Mouse (Mus musculus): ENCODE results near the gene Cask. TPM values are rescaled to one million over a fixed set of nuclear protein-coding genes. Genes with fewer than 3 reads are reported as not detected.
"Not testable (repeated sequence)": the region's sequence is repeated elsewhere in the genome, so short reads cannot be mapped to it uniquely, and the experiment has no call there.

Gene Cask
- total RNA-seq (2022): 100 to 1,000 TPM; 102 to 113 (median 107) TPM

DNA sequence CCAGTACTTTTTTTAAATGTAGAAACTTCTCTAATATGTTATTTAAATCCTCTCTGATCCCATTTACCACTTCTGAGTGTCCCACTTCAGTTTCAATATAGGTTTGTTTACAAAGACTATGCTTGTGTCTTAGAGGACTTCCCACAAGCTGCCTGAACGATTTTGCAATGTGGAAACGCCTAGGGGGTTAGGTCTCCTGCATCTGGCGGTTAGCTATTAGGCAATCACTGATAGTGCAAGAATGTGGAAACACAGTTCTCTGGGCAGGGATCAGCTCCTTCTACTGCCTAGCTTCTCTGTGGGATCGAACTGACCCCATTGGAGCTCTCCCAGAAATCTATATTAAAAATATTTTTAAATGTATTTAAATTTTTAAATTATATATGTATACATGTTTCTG is at the start of gene Cask:
Cask (minus strand) TSS at position 83 of the 400 bp plus-strand sequence.
- no peak for DNase-seq (ENCODE audit: low spot score in 2 of 2)

DNA sequence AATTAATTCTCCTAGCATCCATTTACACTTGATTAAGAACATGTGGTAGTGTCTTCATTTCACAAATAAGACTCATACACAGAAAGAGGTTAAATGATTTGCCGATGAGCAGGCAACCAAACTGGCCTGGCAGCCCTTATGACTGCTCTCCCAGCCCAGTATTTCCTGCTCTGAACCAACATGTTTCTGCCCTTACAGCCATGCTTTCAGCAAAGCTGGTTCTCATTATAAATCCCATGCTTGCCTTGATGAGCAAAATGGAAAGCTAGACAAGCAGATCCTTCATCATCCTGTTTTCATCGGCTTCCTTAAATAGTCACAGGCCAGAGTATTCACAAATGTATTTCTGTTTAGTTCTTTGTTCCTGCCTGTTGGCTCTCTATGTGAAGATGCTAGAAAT is 38.8 kb upstream of the Cask start:
- DNase-seq (ENCODE audit: low spot score in 2 of 2): no peak

DNA sequence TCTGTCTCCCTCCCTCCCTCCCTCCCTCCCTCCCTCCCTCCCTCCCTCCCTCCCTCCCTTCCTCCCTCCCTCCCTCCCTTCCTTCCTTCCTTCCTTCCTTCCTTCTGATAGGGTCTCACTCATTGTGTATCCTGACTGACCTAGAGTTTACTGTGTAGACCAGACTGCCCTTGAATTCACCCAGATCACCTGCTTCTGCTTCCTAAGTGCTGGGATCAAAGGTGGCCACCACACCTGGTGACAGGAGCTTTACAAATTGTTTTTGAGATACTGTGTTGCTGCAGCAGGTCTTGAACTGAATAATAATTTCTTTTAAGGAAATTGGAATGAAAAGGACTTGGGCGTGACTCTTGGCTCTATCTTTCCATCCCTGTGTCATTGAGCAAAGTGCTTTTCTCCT is 33.2 kb upstream of the Cask start:
- DNase-seq (ENCODE audit: low spot score in 2 of 2): no peak

DNA sequence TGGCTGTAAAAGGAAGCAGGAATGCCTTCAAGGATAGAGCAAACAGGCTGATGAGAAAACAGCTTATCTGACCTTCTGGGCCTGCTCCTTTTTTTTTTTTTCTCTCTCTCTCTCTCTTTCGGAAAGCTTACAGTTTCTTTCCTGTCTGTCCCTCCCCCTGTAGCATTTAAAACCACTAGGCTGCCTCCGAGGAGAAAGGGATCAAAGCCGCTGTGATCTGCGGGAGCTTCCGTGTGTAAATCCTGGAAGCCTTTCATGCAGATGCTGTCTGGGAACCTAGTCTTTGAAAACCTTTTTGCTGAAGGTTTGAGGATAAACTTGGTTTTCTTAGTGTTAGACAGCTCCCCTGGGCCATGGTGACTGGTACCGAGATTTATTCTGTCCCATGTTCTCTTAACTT is 30.8 kb upstream of the Cask start:
- no peak for DNase-seq (ENCODE audit: low spot score in 2 of 2)

DNA sequence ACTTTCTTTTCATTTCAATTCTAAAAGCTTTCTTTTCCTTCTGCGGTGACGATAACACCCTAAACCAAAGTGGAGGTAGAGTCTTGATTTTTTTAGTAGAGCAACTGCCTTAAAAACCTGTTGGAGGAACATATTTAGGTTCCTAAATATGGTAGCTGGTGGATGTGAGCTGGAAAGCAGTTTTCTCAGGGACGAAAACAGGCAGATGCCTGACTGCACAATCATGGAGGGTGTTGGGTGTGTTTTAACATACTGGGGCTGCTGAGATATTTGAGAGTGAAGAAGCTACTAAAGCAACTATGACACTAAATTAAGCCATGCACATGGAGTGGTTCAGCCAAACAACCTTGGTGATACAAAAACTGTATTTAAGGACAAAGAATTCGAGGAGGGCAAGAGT is 9.0 kb upstream of the Cask start:
- peak in 1 of 2 experiments; percentile 12 for DNase-seq (ENCODE audit: low spot score in 2 of 2)

DNA sequence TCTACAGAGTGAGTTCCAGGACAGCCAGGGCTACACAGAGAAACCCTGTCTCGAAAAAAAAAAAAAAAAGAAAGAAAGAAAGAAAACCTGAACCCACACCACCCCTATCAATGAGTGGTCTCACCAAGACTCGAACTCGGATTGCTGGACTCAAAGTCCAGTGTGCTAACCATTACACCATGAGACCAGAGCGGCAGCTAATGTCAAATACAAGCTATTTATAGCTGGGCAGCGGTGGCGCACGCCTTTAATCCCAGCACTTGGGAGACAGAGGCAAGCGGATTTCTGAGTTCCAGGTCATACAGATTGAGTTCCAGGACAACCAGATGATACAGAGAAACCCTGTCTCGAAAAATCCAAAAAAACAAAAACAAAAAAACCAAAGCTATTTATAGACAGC is 7.9 kb upstream of the Cask start:
- DNase-seq (ENCODE audit: low spot score in 2 of 2): no peak

DNA sequence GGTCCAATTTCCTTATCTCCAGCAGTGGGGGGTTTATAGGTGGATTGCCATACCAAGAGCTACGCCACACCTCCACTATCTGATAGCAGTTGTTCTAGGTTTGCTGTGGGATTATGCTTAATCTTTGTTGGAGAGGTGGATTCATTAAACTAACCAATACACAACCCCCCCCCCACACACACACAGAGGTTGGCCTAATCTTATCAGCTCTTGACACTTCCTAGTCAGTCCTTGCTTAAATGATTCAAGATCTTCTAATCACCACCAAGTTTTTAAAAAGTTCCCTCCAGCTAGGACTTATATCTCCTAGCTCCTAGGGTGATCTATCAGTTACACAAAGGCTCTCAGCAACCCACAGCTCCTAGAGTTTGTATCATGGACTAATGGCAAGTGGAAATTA is 2.7 kb downstream of the Cask start:
- no peak for DNase-seq (ENCODE audit: low spot score in 2 of 2)

DNA sequence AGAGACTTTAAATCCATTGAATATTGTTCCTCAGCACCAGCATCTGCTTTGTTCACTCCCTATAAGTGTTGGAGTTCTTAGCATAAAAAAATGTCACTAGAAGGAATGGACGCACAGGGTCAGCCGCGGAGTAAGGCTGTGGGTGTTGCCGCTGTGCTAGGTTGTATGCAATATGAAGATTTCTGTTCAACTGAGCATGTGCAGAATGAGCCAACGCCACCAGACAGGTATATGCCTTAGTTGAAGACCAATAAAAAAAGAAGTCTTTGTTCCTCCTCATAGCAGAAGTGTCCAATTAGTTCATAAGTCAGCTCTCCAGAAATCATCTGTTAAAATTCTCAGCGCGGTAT is 3.7 kb downstream of the Cask start:
- DNase-seq (ENCODE audit: low spot score in 2 of 2): peak in 1 of 2 experiments; percentile 10

DNA sequence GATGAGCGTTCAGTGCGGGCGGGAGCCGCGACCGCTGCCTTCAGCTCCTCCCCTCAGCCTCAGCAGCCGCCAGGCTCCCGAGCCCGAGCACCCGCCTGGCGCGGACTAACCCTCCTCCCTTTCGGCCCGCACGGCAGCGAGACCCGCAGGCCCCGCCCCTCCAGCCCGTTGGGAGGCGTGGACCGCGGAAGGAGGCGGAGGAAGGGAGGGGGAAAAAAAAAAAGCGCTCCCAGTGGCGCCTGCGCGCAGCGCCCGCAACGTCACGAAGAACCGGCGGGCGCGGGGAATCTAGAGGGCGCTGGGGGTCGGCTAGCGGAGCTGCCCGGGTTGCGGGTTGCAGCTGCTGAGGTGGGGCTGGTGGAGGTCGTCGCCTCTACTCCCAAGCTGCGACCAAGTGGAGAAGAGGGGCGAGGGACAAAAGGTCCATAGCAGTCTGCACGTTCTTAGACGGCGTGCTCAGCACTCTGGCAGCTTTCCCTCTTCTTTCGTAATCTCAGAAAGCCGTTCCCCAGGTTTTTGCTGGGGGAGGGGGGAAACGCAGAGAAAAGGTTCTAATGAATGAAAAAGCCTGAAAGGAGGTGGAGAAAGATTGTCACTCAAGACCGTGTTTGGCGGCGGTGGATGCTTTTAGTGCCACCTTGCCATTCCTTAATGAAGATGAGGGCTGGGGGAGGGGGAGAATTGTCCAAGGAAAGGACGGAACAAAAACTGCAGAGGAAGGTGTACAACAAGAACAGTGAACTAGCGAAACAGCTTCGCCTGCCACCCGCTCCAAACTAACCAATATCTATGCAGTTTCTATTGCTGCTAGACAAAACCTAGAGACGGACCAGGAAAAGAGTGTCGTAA is 4.3 kb downstream of the Cask start:
- peak; percentile 64 to 89 for DNase-seq (ENCODE audit: low spot score in 2 of 2)

DNA sequence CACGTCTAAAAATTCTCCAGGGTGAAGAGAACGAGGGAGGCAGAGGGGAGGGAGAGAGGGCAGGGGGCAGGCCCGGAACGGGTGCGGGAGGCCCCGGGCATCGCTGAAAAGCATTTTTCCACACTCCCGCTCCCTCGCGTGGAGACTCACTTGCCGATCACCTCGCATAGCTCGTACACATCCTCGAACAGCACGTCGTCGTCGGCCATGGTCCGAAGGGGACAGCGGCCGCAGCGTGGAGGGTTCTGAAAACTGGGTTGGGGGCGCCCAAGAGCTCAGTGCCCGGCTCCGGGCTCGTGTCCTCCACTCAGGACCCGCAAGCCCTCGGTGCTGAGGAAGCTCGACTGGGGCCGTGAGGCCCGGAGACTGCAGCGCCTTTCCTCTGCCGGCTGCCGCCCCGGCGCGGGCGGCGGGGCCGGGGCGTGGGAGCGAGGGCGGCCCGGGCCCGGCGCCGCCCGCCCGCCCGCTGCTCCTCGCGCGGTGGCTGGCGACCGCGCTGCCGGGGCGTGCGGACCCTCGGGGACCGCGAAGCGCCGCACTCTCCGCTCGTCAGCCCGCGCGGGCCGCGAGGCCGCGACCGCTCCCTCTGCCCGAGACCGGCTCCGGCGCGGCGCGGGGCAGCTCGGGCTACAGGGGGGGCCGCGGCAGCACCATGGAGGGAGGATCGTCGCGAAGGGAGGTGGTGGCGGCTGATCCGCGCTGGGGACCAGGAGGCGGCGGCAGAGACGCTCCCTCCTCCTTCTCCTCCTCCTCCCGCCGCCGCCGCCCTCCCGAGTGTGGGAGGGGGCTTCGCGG is 5.1 kb downstream of the Cask start:
- peak in 1 of 2 experiments; percentile 27 for DNase-seq (ENCODE audit: low spot score in 2 of 2)

DNA sequence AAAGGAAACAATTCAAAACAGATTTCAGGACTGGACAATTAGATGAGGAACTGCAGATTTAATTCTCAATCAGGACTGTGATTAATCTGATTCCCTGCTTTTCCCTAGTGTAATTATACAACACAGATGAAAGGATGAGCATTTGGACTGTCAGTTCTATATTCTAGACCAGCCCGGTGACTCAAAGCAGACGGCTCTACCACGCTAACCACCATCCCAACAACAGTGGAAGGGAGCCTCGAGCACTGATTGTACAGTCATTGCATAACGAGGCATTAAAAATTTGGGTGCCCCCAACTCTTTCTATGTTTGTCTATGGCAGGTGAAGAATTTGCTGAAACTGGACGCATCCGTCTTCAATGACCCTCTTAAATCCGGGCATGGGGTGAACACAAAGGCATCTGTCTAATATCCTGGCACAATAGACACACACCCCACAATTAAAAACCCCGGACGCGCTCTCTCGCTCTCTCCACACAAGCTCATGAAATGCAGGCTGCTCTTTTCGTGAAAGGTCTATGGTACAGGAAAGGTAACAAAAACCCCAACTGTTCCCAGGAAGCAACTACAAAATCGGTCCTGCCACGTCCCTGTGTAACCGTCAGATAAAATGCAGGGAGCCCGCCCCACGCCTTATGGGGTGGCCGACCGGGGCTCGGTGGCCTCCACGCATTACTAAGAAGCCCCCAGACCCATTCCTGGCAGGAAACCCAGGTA is 5.9 kb downstream of the Cask start:
- DNase-seq (ENCODE audit: low spot score in 2 of 2): peak; percentile 8 to 22

DNA sequence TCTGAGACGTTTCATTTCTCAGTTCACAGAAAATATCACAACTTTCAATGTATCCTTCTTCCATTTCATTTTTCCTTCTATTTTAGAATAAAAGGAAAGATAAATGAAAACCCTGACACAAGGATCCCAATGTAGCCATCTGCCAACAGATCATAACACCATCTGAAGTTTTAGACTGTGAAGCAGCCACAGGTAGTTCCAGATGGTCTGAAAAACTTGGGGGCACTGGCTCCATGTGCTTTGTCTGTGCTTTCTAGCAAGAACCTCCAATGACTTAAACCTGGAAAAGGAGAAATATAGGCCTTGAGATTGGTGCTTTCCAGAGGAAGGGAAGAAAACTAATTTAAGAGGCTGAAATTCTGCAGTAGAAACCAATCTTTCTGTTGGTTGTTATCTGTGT is 28.4 kb downstream of the Cask start:
- peak in 1 of 2 experiments; percentile 10 for DNase-seq (ENCODE audit: low spot score in 2 of 2)

DNA sequence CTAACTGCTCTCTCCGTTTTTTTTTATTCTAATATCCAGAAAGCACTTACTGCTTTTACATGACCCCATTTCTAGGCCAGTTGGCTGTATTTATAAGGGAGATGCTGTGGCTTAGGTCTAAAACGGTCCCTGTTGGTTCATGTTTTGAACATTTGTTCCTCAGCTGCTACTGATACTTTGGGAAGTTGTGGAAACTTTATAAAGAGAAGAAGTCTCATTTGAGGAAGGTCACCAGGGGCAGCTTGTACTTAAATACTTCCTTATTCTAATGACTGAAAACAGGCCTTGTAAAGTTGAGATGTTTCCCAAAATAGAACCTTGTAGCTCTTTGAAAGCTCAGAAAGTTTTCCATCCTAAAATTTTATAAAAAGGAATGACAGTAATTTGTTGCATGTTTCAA is 52.4 kb downstream of the Cask start:
- DNase-seq (ENCODE audit: low spot score in 2 of 2): no peak

DNA sequence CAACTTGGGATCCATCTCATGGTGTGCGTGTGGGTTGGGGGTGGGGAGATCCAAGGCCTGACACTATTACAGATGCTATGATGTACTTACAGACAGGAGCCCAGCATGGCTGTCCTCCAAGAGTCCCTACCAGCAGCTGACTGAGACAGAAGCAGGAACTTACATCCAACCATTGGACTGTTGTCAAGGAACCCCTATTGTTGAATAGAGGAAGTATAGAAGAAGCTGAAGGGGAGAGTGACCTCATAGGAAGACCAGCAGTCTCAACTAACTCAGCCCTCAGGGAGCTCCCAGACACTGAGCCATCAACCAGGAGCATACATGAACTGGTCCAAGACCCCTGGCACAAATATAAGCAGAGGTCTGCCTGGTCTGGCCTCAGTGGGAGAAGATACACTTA is 85.5 kb downstream of the Cask start:
- no peak for DNase-seq (ENCODE audit: low spot score in 2 of 2)

DNA sequence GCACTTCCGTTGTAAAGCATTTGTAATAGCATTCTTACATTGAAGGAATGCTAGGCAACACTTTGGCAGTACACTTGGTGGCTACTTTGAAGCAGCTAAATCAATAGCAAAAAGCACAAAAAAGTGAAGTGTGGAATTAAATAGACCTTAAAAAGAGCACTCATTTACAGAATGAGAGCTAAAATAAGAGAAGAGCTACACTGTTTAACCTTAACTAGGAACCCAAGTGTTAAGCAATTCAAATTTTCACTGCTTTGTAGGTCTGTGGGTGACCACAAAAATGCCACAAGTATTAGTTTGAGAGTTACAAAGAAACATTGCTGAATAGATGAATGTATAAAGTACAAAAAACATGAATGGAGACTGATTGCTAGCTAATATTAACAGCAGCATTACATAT is 86.1 kb downstream of the Cask start:
- no peak for DNase-seq (ENCODE audit: low spot score in 2 of 2)

DNA sequence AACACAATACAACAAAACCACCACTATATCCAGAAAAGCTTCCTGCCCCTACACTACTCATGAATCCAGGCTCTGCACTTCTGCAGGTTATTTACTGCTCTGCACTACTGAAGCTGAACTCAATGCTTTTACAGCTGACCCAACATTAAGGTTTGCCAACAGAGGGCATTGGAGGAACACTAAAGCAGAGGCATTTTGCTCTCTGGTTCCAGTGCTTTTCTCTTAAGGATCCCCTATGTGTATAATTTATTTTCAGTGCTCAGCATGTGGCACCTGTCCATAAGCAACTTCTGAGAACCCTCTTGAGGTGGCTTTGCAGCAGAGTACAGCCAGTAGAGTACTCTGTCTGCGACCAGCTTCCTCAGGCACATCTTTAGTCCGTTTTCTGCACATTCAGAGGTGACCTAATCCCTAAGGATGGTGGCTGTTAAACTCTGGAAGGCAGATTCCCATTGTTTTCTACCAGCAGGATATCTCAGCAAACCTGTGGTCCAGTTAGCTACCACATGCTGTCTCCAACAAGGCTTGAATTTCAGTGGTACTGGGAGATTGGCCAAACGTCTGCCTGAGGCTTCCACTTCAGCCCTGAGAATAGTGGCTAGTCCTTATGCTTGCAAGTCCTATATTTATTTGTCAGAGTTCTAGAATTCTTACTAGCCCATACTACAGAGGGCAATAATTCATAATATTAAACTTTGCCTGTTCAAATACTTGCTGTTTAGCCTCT is 93.7 kb downstream of the Cask start:
- no peak for DNase-seq (ENCODE audit: low spot score in 2 of 2)

DNA sequence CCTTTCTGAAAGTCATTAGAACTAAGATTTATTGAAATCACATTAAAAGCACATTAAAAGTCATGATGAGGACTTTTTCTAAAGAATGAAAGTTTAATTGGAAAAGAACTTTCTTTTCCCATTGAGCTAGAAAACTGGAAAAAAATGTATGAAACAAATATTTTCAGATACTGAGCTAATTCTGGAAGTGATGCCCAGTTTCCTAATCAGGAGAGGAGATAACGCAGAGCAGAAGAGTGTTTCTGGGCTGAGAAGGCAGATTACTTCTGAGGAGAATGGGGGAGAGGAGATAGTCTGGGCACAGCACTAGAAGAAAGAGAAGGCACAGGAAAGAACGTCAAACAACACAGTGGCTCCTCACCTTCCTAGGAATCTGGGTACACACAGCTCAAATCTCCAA is 110.1 kb downstream of the Cask start:
- DNase-seq (ENCODE audit: low spot score in 2 of 2): no peak

DNA sequence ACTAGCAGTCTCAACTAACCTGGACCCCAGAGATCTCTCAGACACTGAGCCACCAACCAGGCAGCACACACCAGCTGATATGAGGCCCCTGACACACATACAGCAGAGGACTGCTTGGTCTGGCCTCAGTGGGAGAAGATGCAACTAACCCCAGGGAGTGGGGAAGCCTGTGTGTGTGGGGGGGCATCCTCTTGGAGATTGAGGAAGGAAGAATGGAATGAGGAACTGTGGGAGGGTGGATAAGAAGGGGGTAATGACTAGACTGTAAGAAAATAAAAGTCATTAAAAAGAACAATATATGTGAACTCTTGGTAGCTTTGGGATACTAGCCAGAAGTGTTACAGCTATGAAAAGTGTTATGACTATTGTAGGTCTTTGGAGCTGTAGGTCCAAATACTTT is 120.4 kb downstream of the Cask start:
- DNase-seq (ENCODE audit: low spot score in 2 of 2): not testable (repeated sequence)

DNA sequence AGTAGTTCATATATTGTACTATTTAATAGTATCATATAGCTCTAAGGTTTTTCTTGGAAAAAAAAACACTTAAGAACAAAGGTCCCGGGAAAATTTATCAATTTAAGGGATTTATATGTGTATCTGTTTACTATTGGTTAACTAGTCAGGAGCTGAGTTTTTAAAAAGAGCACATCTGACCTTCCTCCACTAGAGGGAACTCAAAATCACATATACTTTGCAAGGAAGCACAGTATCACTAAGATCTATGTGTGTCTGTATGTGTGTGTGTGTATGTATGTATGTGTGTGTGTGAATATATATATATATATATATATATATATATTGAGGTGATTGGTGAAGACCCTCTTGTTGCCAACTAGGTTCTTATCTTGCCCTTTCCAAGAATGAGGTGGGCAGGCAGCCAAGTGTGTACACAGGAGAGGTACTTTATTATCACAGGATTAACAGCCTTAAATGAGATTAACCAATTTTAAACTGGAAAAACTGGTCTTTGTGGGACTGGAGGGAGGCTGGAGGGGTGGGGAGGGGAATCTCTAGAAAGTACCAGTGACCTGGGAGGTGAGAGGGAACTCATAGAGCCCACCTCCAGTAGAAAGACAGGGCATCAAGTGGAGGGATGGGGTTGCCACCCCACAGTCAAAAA is 121.2 kb downstream of the Cask start:
- no peak for DNase-seq (ENCODE audit: low spot score in 2 of 2)

DNA sequence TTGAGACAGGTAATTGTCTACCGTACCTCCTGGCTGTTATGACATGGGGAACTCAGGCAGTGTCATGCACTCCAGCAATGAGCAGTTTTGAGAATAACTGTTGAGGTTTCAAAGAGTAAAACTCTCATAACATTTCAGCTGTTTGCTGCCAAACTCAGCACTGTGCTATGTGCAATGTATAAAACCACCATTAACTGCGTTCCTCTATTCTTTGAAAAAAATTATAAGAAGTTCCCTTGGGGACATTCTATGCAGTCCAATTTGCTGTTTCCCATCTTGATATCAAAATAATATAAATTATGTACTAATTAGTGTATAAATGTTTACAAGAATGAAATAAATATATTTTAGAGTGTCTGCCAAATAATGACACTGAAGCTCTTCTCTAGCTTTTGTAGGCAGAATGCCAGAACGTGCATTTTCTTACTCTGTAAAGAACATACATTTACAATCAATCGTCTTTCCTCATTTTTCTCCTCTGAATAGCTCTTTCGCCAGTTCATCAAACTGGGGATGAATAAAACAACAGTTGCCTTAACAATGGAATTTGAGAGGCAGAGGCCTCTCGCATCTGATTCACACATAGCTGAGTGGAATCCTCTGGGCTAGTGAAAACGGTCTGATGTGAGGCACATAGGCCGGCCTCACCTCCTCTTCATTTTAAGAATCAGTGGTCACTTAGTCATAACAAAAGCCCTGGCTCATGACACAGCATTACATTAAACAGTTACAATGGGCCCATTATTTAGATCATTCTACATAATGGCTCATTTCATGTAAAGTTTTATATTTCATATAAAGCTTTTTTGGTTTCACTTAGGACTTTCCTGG is 125.4 kb downstream of the Cask start:
- no peak for DNase-seq (ENCODE audit: low spot score in 2 of 2)
